Comparison of ENCODE assay signal across 22 mouse cellular contexts in genomic region chrX:93580931-93581330, GRCm38 (mm10). TPM values are rescaled to one million over a fixed set of nuclear protein-coding genes. Genes with fewer than 3 reads are reported as not detected.
DNase-seq lines count a peak whose midpoint lies in the region; ATAC-seq and TF ChIP-seq lines count a peak whose summit lies in the region.
"Had no signal": no experiment of that assay in that cellular context is flagged by ENCODE, and none has a peak within 500 bp of the region (broad histone marks: within the 10 kb centered on the region; RNA-seq: fewer than 3 reads in every experiment).

No protein-coding gene starts in this region.

- no peaks in the 10 kb centered on the region for H3K79me2 ChIP-seq in liver, adult 2 months (ENCODE audit: control insufficient read depth, insufficient read depth, low read length)

- no peaks in the 10 kb centered on the region for H3K27me3 ChIP-seq in kidney, adult 2 months (replicated peaks; ENCODE audit: control insufficient read depth, insufficient read depth, low read length)
- H3K27me3 ChIP-seq in kidney, embryonic 14.5 days (ENCODE audit: control insufficient read depth, insufficient read depth, low read length), result no peaks in the 10 kb centered on the region
- H3K27me3 ChIP-seq in kidney, embryonic 16.5 days (ENCODE audit: insufficient read depth, low read length), result peaks cover 2% of the 10 kb centered on the region; the same call in 1 of the 2 replicates
- no peaks in the 10 kb centered on the region for H3K27me3 ChIP-seq in liver, adult 2 months (ENCODE audit: control insufficient read depth, insufficient read depth, low read length)
- no peaks in the 10 kb centered on the region for H3K27me3 ChIP-seq in liver, embryonic 12.5 days (replicated peaks)
- H3K27me3 ChIP-seq: CH12.LX had no signal

- no peak overlapping the region for H3K27ac ChIP-seq in kidney, adult 2 months (ENCODE audit: insufficient read depth, low read depth, low read length)
- no peak overlapping the region for H3K27ac ChIP-seq in kidney, embryonic 14.5 days (ENCODE audit: low read depth, low read length)
- H3K27ac ChIP-seq in kidney, embryonic 16.5 days (ENCODE audit: low read length), result 0 out of 2 replicates have a peak overlapping the region, but pooled peaks have one; percentile 4
- no peak overlapping the region for H3K27ac ChIP-seq in liver, adult 2 months (replicated peaks; ENCODE audit: insufficient read depth, low read depth, low read length)
- no peak overlapping the region for H3K27ac ChIP-seq in liver, embryonic 12.5 days

- H3K9me3 ChIP-seq in kidney, embryonic 14.5 days (ENCODE audit: control insufficient read depth, low read length), result no peaks in the 10 kb centered on the region
- H3K9me3 ChIP-seq in kidney, embryonic 16.5 days (ENCODE audit: low read length), result no peaks in the 10 kb centered on the region
- H3K9me3 ChIP-seq in liver, embryonic 12.5 days (replicated peaks), result no peaks in the 10 kb centered on the region
- H3K9me3 ChIP-seq: G1E had no signal

- DNase-seq in kidney, adult 2 months, result peak; percentile 57
- no peak for DNase-seq in kidney, adult 11 months
- peak; percentile 54 for DNase-seq in kidney, adult 9 months
- no peak for DNase-seq in kidney, adult 18-20 months
- DNase-seq in liver, adult 2 months (ENCODE audit: extremely low read depth, low read depth, low spot score), result peak; percentile 34
- DNase-seq: adrenal gland, adult 2 months; adrenal gland, adult 8-10 months; adrenal gland, postnatal 10 days; adrenal gland, postnatal 14 days; adrenal gland, postnatal 25 days; adrenal gland, postnatal 36 days; B cell, adult 2 months; cerebellum, adult 11 months; cerebellum, adult 11-12 months had no signal

- TF ChIP-seq POLR2A in kidney, adult 2 months (IDR thresholded peaks at IDR 0.05; ENCODE audit: low read depth, low read length), result no peak
- TF ChIP-seq POLR2A in liver, adult 2 months (IDR thresholded peaks at IDR 0.05; ENCODE audit: extremely low read depth, insufficient read depth, low read length), result no peak

- TF ChIP-seq CTCF in kidney, adult 2 months (conservative IDR thresholded peaks at IDR 0.05; ENCODE audit: insufficient read depth, insufficient read length, low read depth, low read length), result no peak
- TF ChIP-seq CTCF in liver, adult 2 months (IDR thresholded peaks at IDR 0.05; ENCODE audit: low read depth, low read length), result no peak

- no peaks in the 10 kb centered on the region for H3K36me3 ChIP-seq in kidney, adult 2 months (ENCODE audit: control insufficient read depth, insufficient read depth, low read length)
- H3K36me3 ChIP-seq in kidney, embryonic 14.5 days (ENCODE audit: control insufficient read depth, insufficient read depth, low read length), result no peaks in the 10 kb centered on the region
- no peaks in the 10 kb centered on the region for H3K36me3 ChIP-seq in kidney, embryonic 16.5 days (ENCODE audit: insufficient read depth, low read length)
- no peaks in the 10 kb centered on the region for H3K36me3 ChIP-seq in liver, adult 2 months (ENCODE audit: control insufficient read depth, insufficient read depth, low read length)
- peaks cover 39% of the 10 kb centered on the region for H3K36me3 ChIP-seq in liver, embryonic 12.5 days

- no peak for ATAC-seq in kidney, embryonic 14.5 days (ENCODE audit: low FRiP score, low TSS enrichment)
- ATAC-seq in kidney, embryonic 16.5 days (ENCODE audit: low FRiP score, low TSS enrichment), result no peak
- ATAC-seq in liver, embryonic 12.5 days, result no peak
- ATAC-seq: activated CD4-positive, CD25-positive, alpha-beta regulatory T cell, adult 4 months; CD4-positive, CD25-positive, alpha-beta regulatory T cell, adult 4 months; Patski had no signal

- no peak overlapping the region for H3K4me2 ChIP-seq in kidney, embryonic 14.5 days (replicated peaks; ENCODE audit: low read depth, low read length)
- no peak overlapping the region for H3K4me2 ChIP-seq in kidney, embryonic 16.5 days (replicated peaks; ENCODE audit: low read depth, low read length)
- no peak overlapping the region for H3K4me2 ChIP-seq in liver, embryonic 12.5 days

- H3K9ac ChIP-seq in kidney, embryonic 14.5 days (ENCODE audit: low read depth, low read length), result no peak overlapping the region
- no peak overlapping the region for H3K9ac ChIP-seq in kidney, embryonic 16.5 days (replicated peaks; ENCODE audit: low read length)
- H3K9ac ChIP-seq in liver, adult 2 months (ENCODE audit: low read depth, low read length), result no peak overlapping the region
- no peak overlapping the region for H3K9ac ChIP-seq in liver, embryonic 12.5 days

- H3K4me1 ChIP-seq in kidney, adult 2 months (ENCODE audit: control insufficient read depth, insufficient read depth, low read length), result no peaks in the 10 kb centered on the region
- no peaks in the 10 kb centered on the region for H3K4me1 ChIP-seq in kidney, embryonic 14.5 days (ENCODE audit: control insufficient read depth, insufficient read depth, low read length)
- no peaks in the 10 kb centered on the region for H3K4me1 ChIP-seq in kidney, embryonic 16.5 days (ENCODE audit: insufficient read depth, low read length)
- H3K4me1 ChIP-seq in liver, adult 2 months (ENCODE audit: control insufficient read depth, insufficient read depth, low read length), result no peaks in the 10 kb centered on the region
- no peaks in the 10 kb centered on the region for H3K4me1 ChIP-seq in liver, embryonic 12.5 days

- WGBS in kidney, adult 2 months, result 48% methylated on average over 2 of the region's 2 CpGs
- WGBS in kidney, embryonic 14.5 days, result 79% methylated on average over 2 of the region's 2 CpGs
- 78% methylated on average over 2 of the region's 2 CpGs for WGBS in kidney, embryonic 16.5 days
- 86% methylated on average over 2 of the region's 2 CpGs for WGBS in liver, adult 2 months
- WGBS in liver, embryonic 12.5 days (ENCODE audit: insufficient replicate concordance), result 83% methylated on average over 2 of the region's 2 CpGs

- H3K4me3 ChIP-seq in kidney, adult 2 months (ENCODE audit: insufficient read depth, low read depth, low read length), result no peak overlapping the region
- no peak overlapping the region for H3K4me3 ChIP-seq in kidney, embryonic 14.5 days (ENCODE audit: low read length)
- no peak overlapping the region for H3K4me3 ChIP-seq in kidney, embryonic 16.5 days (ENCODE audit: low read length)
- H3K4me3 ChIP-seq in liver, adult 2 months (ENCODE audit: insufficient read depth, low read depth, low read length), result no peak overlapping the region
- H3K4me3 ChIP-seq in liver, embryonic 12.5 days, result no peak overlapping the region

RNA-seq across cellular contexts. Expression of gene Pola1, which starts 51.0 kb away (rescaled TPM):
- 0.26 and 0.45 TPM in 2 replicates for polyA plus RNA-seq in kidney, adult 2 months (2012; rRNA removed)
- 21.1 and 24.9 TPM in 2 replicates for polyA plus RNA-seq in kidney, embryonic 14.5 days (2014; fragmentation: Nextera tagmentation; extraction: Ambion mirVana)
- 20.5 and 21.5 TPM in 2 replicates for polyA plus RNA-seq in kidney, embryonic 16.5 days (2015; fragmentation: Nextera tagmentation; extraction: Ambion mirVana)
- total RNA-seq in liver, adult 2 months (2014; rRNA removed), result 5.3 and 5.6 TPM in 2 replicates
- 0.16 and 0.29 TPM in 2 replicates for polyA plus RNA-seq in liver, adult 2 months (2012; rRNA removed)
- 23.1 and 23.3 TPM in 2 replicates for polyA plus RNA-seq in liver, embryonic 12.5 days (2016; fragmentation: Nextera tagmentation; extraction: Ambion mirVana)

Comparison
In these comparisons a context has a peak if more than half of its experiments do, and no peak if none do; other contexts are left out.
1. DNase-seq: peak in kidney, adult 2 months (single experiment), kidney, adult 9 months (single experiment) and liver, adult 2 months (single experiment); none in kidney, adult 11 months (single experiment) and kidney, adult 18-20 months (single experiment).
2. RNA of gene Pola1, which starts 51.0 kb away (polyA plus RNA-seq): 21.1 to 24.9 TPM in kidney, embryonic 14.5 days, 23.1 to 23.3 TPM in liver, embryonic 12.5 days and 20.5 to 21.5 TPM in kidney, embryonic 16.5 days; 0.26 to 0.45 TPM in kidney, adult 2 months and 0.16 to 0.29 TPM in liver, adult 2 months; every median in the first group is over 10 times any median in the second.